Mouse (Mus musculus) heart, adult 2 months (tissue): ENCODE measurements at regions not wholly inside any gene's neighbourhood (a gene's known extent, or its start where the extent isn't known, plus 50 kb on each side); places are given as distances from the start of the nearest gene placed in this dataset.

Experiments used
- CTCF ChIP-seq: fragments of 200-600 bp; IDR thresholded peaks from 2 replicates; pipeline ENCODE4 v1.8.1; 2022; ENCODE audit warnings: antibody characterized with exemption, mild to moderate bottlenecking, moderate library complexity
- POLR2A ChIP-seq: fragments of 200-500 bp; IDR thresholded peaks from 2 replicates; pipeline ENCODE4 v1.6.1; 2011; ENCODE audit warnings: mild to moderate bottlenecking, low read depth, low read length, control low read depth; ENCODE audit not compliant: insufficient read depth

DNA sequence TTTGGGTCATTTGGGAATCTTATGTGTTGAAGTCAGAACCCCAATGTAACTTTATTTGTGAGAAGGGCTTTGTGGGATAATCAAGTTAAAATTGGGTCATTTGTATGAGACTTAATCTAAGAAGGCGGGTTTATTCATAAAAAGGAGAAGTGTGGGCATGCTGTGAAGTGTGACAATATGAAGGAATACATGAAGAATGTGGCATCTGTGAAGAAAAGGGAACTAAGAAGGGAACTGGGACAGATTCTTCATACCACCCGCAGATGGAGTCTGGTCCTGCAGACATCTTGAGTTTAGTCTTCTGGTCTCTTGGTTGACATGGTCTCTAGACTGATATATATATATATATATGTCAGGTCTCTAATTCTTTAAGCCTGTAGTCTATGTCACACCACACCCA lies 385.3 kb upstream of the Fam92a start:
- no peak for TF ChIP-seq CTCF
- no peak for TF ChIP-seq POLR2A
